Mouse (Mus musculus) embryonic stem cell, embryonic (primary cell): Measurements from ENCODE around the gene Atp5l.

Experiments used
- CTCF ChIA-PET, 4 experiments: fragments of 300-600 bp in 2 of 4; fragments of 350-600 bp in 2 of 4; sonication (Branson Sonifier 250); formaldehyde crosslinking; loops; one replicate each; lab custom pipeline; 2022; ENCODE audit warnings: inconsistent platforms in 2 of 4; lab: Charles Lee
- POLR2A ChIA-PET, 4 experiments: fragments of 300-600 bp in 2 of 4; fragments of 350-600 bp in 2 of 4; sonication (Branson Sonifier 250); formaldehyde crosslinking; loops; one replicate each; lab custom pipeline; 2022; ENCODE audit warnings: antibody characterized with exemption in 4 of 4, inconsistent platforms in 1 of 4; lab: Charles Lee

Atp5l gene

GRCm38 (mm10) chr9:44911365-44911764, 9.2 kb downstream of the Atp5l start:
- POLR2A ChIA-PET, result interaction anchor here in 2 of 4 experiments (0.9 to 9.8 kb wide), 6 partner anchors 9 to 73 kb away, joined by 3 to 74 read pairs (median 4); partner anchors contain the start of gene Atp5l (in 2 of the 2)
- CTCF ChIA-PET, result interaction anchor here in 1 of 4 experiments (1.0 kb wide), 1 partner anchor 54 kb away, joined by 3 read pairs; the partner anchor contains the start of gene Ube4a

GRCm38 (mm10) chr9:44905620-44906019, 14.9 kb downstream of the Atp5l start:
- POLR2A ChIA-PET, result interaction anchor here in 1 of 4 experiments (1.0 to 9.8 kb wide), 2 partner anchors 15 to 144 kb away, joined by 4 to 74 read pairs; partner anchors contain the start of gene Atp5l
- CTCF ChIA-PET, result no interaction called here

DNA sequence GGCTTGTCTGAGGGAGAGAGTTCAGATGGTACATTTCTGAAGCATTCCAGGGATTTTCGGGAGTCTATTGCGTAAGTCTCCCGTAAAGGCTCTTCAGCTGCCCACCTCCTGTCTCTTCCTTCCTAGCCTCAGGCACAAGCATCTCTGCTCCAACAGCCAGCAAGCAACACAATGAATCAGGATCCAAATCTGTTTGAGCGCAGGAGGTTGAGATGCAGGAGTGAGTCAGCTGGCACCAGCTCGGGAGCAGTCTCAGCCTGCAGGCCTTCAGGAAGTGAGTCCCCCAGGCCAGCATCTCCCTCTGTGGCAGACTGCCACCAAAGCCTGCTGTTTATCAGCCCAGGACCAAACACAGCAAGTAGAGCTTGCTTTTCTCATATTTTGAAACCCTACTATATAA, 15.6 kb downstream of the Atp5l start:
- ChIA-PET POLR2A (interaction anchor here in 2 of 4 experiments (0.6 to 9.8 kb wide), 4 partner anchors 10 to 143 kb away, joined by 3 to 74 read pairs (median 4); partner anchors contain the start of gene Atp5l (in 1 of the 2)), CTCF (no interaction called here)

DNA sequence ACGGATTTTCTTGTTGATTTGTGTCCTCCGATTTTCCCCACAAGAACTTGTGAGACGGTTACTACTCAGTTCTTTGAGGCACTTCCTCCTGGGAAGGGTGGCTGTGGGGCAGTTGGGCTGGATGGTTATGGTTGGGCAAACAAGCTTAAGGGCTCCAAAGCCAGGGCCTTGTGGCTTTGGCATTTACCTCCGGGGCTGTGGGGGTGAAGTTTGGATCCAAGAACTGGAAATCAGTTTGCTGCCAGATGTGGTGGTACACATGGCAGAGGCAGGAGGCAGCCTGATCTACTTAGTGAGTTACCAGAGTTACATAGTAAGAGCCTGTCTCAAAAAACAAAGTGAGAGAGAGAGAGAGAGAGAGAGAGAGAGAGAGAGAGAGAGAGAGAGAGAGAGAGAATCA, 16.7 kb downstream of the Atp5l start:
- POLR2A ChIA-PET, result interaction anchor here in 1 of 4 experiments (0.6 to 9.8 kb wide), 2 partner anchors 17 to 28 kb away, joined by 3 to 74 read pairs; partner anchors contain the start of gene Atp5l
- CTCF ChIA-PET, result interaction anchor here in 2 of 4 experiments (0.6 to 0.7 kb wide), 2 partner anchors 66 to 418 kb away, joined by 3 to 10 read pairs; no protein-coding TSS in a partner anchor

DNA sequence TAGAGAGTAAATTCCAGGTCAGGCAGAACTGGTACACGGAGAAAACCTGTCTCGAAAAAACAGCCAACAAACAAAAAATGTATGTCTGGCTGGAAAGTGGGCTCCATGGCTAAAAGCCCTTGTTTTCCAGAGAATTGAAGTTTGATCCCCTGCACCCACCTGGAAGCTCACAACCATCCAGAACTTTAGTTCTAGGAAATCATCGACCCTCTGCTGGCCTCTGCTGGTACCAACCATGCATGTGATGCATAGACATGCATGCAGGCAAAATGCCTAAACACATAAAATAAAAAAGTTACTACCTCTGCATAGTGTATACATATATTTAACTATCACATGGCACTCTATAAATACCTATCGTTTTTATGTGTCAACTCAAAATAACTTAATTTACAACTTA, 20.1 kb downstream of the Atp5l start:
- ChIA-PET CTCF (interaction anchor here in 1 of 4 experiments (0.6 kb wide), 1 partner anchor 165 kb away, joined by 3 read pairs; no protein-coding TSS in a partner anchor), POLR2A (interaction anchor here in 1 of 4 experiments (0.6 to 2.1 kb wide), 4 partner anchors 8 to 59 kb away, joined by 3 to 8 read pairs (median 4); no protein-coding TSS in a partner anchor)

GRCm38 (mm10) chr9:44899716-44900115, 20.8 kb downstream of the Atp5l start:
- ChIA-PET CTCF (interaction anchor here in 1 of 4 experiments (0.6 kb wide), 1 partner anchor 164 kb away, joined by 3 read pairs; no protein-coding TSS in a partner anchor), POLR2A (interaction anchor here in 1 of 4 experiments (1.4 to 2.1 kb wide), 4 partner anchors 9 to 62 kb away, joined by 3 to 8 read pairs (median 4); no protein-coding TSS in a partner anchor)

DNA sequence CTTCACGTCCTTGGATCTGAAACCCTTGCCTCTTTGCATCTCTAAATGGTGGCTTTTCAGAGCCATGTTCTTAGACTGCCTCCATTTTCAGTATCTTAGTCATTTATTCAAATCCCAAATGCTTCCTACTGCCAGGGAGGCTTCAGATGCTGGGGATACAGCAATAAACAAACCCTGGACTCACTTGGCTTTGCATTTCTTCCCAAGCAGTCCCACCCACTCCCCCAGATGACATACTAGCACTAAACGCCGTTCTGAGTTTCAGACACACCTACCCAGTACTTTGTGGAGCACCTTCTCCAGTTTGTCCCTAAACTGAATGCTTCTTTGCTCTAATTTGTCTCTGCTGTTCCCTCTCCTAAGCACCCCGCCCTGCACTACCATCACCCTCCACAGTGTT, 23.5 kb downstream of the Atp5l start:
- ChIA-PET POLR2A (interaction anchor here in 2 of 4 experiments (1.0 to 2.0 kb wide), 4 partner anchors 13 to 129 kb away, joined by 3 to 9 read pairs (median 5); partner anchors contain the start of gene Atp5l (in 1 of the 2)), CTCF (no interaction called here)

- CTCF ChIA-PET, result no interaction called here
- POLR2A ChIA-PET, result interaction anchor here in 2 of 4 experiments (0.6 to 2.2 kb wide), 5 partner anchors 10 to 292 kb away, joined by 3 to 9 read pairs (median 3); no protein-coding TSS in a partner anchor
These were observed 27.9 kb downstream of the Atp5l start for GRCm38 (mm10) chr9:44892664-44893063.

- POLR2A ChIA-PET, result interaction anchor here in 2 of 4 experiments (0.9 to 2.2 kb wide), 5 partner anchors 9 to 76 kb away, joined by 3 to 9 read pairs (median 3); partner anchors contain the start of gene Atp5l (in 1 of the 2)
- CTCF ChIA-PET, result interaction anchor here in 1 of 4 experiments (0.5 kb wide), 1 partner anchor 18 kb away, joined by 16 read pairs; no protein-coding TSS in a partner anchor
These were observed 29.3 kb downstream of the Atp5l start for GRCm38 (mm10) chr9:44891210-44891609.

- POLR2A ChIA-PET, result interaction anchor here in 2 of 4 experiments (0.7 to 1.5 kb wide), 2 partner anchors 8 to 1447 kb away, joined by 3 to 5 read pairs; partner anchors contain the start of gene Kmt2a (in 1 of the 2)
- CTCF ChIA-PET, result no interaction called here
These were observed 30.4 kb downstream of the Atp5l start for GRCm38 (mm10) chr9:44890122-44890521.

GRCm38 (mm10) chr9:44888114-44888624, 32.4 kb downstream of the Atp5l start:
- ChIA-PET CTCF (no interaction called here), POLR2A (no interaction called here)

DNA sequence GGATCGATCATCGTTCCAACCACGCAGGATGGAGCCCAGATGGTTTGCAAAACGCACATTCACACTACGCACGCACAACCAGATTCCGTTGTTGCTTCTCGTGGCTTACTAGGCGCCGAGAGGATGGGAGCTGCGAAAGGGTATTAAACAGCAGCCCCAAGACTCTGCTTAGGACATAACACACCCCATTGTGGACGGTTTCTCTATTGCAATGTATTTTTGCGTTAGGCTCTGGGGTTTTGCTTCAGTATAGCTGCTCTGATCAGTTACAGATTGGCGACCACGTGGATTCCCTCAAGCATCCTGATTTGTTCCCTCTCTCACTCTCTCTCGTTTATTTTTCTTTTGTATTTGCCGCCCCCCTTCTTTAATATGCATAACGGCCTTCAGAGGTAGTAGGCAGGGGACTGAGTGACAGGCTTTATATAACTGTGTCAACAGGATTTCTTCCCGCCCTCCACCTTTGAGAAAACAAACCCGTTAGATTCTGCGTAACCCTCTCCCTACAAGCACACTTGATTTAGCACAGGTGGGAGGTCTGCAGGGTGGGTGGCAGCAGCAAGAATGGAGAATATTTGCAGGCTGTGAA, 37.5 kb downstream of the Atp5l start:
- POLR2A ChIA-PET, result interaction anchor here in 3 of 4 experiments (0.5 to 2.5 kb wide), 14 partner anchors 9 to 650 kb away, joined by 3 to 11 read pairs (median 4); partner anchors contain the start of genes Arcn1 (in 1 of the 3), Atp5l (in 1 of the 3), Ift46 (in 1 of the 3) and Ube4a (in 1 of the 3)

DNA sequence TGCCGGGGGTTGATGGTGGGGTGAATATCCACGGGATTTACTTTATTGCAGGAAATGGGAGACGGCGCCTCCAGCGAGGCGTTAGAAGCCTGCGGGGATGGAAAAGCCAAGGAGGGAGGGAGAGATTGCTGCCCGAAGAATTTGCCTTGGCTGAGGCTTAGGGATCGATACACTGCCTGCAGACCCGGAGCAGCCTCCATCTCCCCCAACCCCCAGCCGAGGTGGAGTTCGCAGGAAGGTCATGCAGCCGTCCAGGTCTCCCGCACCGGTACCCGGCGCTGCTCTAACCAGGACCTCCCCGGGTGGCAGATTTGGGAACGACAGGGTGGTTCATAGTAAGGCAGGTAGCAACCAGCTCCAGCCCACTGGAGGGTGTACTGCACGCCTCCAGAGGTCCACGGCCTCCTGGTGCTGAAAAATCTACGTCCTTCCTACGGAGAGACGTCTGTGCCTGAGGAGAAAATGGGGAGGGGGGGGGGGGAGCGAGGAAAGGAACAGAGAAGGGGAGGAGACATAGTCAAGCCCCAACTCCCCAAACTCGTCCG, 38.0 kb downstream of the Atp5l start:
- CTCF ChIA-PET, result interaction anchor here (0.6 to 1.4 kb wide), 8 partner anchors 16 to 252 kb away, joined by 3 to 10 read pairs (median 4); no protein-coding TSS in a partner anchor
- POLR2A ChIA-PET, result interaction anchor here (0.5 to 2.5 kb wide), 35 partner anchors 10 to 1936 kb away, joined by 3 to 11 read pairs (median 4); partner anchors contain the start of genes Atp5l (in 2 of the 4), Ube4a (in 2 of the 4), Arcn1 (in 1 of the 4) and Ift46 (in 1 of the 4)

More for the DNA sequence above, 37.5 kb downstream of the Atp5l start:
- CTCF ChIA-PET, result interaction anchor here in 2 of 4 experiments (0.6 to 1.4 kb wide), 2 partner anchors 25 to 121 kb away, joined by 4 to 10 read pairs; no protein-coding TSS in a partner anchor

DNA sequence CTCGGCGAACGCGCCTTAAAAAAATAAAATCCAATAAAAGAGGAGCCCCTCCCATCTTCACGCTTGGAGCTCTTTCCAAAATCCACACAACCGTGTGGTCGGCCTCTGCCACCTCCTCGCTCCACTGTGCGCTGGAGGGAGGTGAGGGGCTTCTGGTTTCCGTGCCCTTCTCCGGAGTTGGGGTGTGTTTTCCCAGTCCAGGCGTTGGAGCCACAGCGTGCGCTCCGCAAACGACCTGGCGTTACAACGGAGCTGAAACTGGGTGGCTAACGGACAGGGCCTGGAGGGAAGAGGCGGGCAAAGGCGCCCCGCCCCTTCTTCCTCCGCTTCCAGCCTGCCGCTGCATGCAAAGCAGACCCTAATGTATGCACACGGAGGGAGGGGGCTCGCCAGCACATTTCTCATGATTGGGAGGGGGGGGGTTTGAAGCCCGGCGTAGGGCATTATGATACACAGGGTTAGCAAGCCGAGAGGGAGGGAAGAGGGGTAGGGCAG, 38.6 kb downstream of the Atp5l start:
- POLR2A ChIA-PET, result interaction anchor here (0.5 to 2.5 kb wide), 38 partner anchors 8 to 1983 kb away, joined by 3 to 11 read pairs (median 4); partner anchors contain the start of genes Atp5l (in 2 of the 4), Ube4a (in 2 of the 4), Arcn1 (in 1 of the 4) and Ift46 (in 1 of the 4)
- CTCF ChIA-PET, result interaction anchor here (0.6 to 1.4 kb wide), 11 partner anchors 15 to 425 kb away, joined by 3 to 10 read pairs (median 4); no protein-coding TSS in a partner anchor

GRCm38 (mm10) chr9:44881221-44881871, 39.2 kb downstream of the Atp5l start, which contains the start of gene Kmt2a:
TSS of gene Kmt2a (minus strand) at chr9:44881296.
- ChIA-PET CTCF (interaction anchor here (0.6 to 1.3 kb wide), 9 partner anchors 15 to 424 kb away, joined by 3 to 8 read pairs (median 5); no protein-coding TSS in a partner anchor), POLR2A (interaction anchor here in 3 of 4 experiments (0.5 to 2.5 kb wide), 34 partner anchors 9 to 1982 kb away, joined by 3 to 11 read pairs (median 5); partner anchors contain the start of genes Atp5l (in 2 of the 3), Ube4a (in 2 of the 3), Arcn1 (in 1 of the 3) and Ift46 (in 1 of the 3))

DNA sequence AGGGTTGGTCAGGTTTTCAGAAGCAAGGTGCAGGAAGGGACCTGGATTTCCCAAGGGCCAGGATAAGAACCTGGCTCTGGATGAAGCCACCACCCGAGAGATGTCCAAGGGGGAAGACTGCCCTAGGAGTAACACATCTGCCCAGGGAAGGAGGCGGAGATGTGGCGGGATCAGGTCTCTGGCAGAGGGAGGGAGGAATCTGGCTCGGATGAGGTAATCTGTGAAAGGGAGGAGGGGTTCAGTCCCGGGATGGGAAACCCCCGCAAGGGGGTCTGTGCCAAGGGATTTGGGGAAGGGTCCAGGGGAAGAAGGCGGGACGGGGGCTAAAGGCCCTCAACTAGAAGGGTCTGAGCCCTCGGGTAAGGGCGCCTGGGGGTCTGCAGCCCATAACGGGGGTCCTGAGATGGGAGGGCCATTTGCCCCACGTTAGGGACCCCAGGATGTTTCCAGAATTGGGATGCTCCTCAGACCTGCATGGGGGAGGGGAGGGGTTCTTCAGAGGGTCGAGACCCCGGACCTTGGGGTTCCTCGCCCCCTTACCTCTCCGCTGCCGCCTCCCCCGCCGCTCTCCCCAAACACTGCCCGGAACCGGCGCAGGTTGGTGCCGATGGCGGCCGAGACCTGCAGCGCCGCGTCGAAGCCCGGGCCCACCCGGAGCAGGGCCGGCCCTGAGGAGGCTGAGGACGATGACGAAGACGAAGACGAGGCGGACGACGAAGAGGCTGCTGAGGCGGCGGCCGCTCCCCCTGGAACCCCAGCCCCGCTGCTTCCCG, 40.0 kb downstream of the Atp5l start:
- ChIA-PET POLR2A (interaction anchor here in 3 of 4 experiments (0.6 to 2.5 kb wide), 7 partner anchors 10 to 910 kb away, joined by 3 to 11 read pairs (median 4); partner anchors contain the start of genes Arcn1 (in 1 of the 3) and Ift46 (in 1 of the 3)), CTCF (interaction anchor here in 2 of 4 experiments (0.7 kb wide), 2 partner anchors 225 to 396 kb away, joined by 3 to 8 read pairs; no protein-coding TSS in a partner anchor)
